Mouse (Mus musculus) macrophage (primary cell): ENCODE measurements around the gene Aff1. TPM values are rescaled to one million over a fixed set of nuclear protein-coding genes. Genes with fewer than 3 reads are reported as not detected.
A peak's percentile ranks its signal among the peaks of the same experiment; 100 is the strongest.

Source experiments
- H3K27ac ChIP-seq: fragments of 350-480 bp; formaldehyde crosslinking; 2 replicates; pipeline ENCODE4 v1.9.0; 2021
- H3K36me3 ChIP-seq: fragments of 350-480 bp; formaldehyde crosslinking; 2 replicates; pipeline ENCODE4 v1.9.0; 2021; ENCODE audit errors: inconsistent target
- H3K4me3 ChIP-seq: fragments of 350-480 bp; formaldehyde crosslinking; 2 replicates; pipeline ENCODE4 v1.9.0; 2021; ENCODE audit errors: inconsistent target
- H3K79me2 ChIP-seq: fragments of 350-480 bp; formaldehyde crosslinking; 2 replicates; pipeline ENCODE4 v1.9.0; 2021; ENCODE audit errors: inconsistent target
- WGBS: methylation state at CpG from one replicate; pipeline ENCODE4 v1.1.7; 2026; ENCODE audit warnings: inconsistent platforms; ENCODE audit not compliant: missing documents; 5-methylcytosine and 5-hydroxymethylcytosine counted together
- polyA plus RNA-seq: library from polyadenylated mRNA; stranded (reverse); fragments of 250-400 nt; gene quantifications from 3 replicates; pipeline ENCODE4 v1.2.4, GENCODE M21; 2018; ENCODE audit warnings: inconsistent platforms

Gene Aff1
- polyA plus RNA-seq, 1 experiment from 2014 or later: 46.7 TPM

GRCm38 (mm10) chr5:103772252-103772651 lies 80.1 kb downstream of the Aff1 start:
- H3K79me2 ChIP-seq: peaks cover 100% of the 10 kb centered on the region
- WGBS: 58% methylated on average over 4 of the region's 4 CpGs
- peaks cover 10% of the 10 kb centered on the region; the same call in 1 of the 2 replicates for H3K36me3 ChIP-seq
- H3K4me3 ChIP-seq: no peak overlapping the region
- H3K27ac ChIP-seq: no peak overlapping the region

- H3K4me3 ChIP-seq: no peak overlapping the region
- H3K79me2 ChIP-seq: peaks cover 100% of the 10 kb centered on the region
- H3K36me3 ChIP-seq: peaks cover 10% of the 10 kb centered on the region; the same call in 1 of the 2 replicates
- WGBS: 68% methylated on average over 5 of the region's 5 CpGs
- H3K27ac ChIP-seq: peak overlapping the region; percentile 13; the same call in 1 of the 2 replicates
Measured at GRCm38 (mm10) chr5:103773100-103773552, 81.0 kb downstream of the Aff1 start.

GRCm38 (mm10) chr5:103774703-103775333 lies 82.6 kb downstream of the Aff1 start:
- 34% methylated on average over 8 of the region's 11 CpGs for WGBS
- Histone ChIP-seq H3K27ac (peak overlapping the region; percentile 76), H3K4me3 (no peak overlapping the region), H3K36me3 (no peaks in the 10 kb centered on the region), H3K79me2 (peaks cover 100% of the 10 kb centered on the region)

GRCm38 (mm10) chr5:103775429-103775828 lies 83.3 kb downstream of the Aff1 start:
- no peaks in the 10 kb centered on the region for H3K36me3 ChIP-seq
- 94% methylated on average over 12 of the region's 13 CpGs for WGBS
- peaks cover 100% of the 10 kb centered on the region for H3K79me2 ChIP-seq
- peak overlapping the region; percentile 76 for H3K27ac ChIP-seq
- no peak overlapping the region for H3K4me3 ChIP-seq

- H3K27ac ChIP-seq: no peak overlapping the region
- no peaks in the 10 kb centered on the region for H3K36me3 ChIP-seq
- peaks cover 100% of the 10 kb centered on the region for H3K79me2 ChIP-seq
- 97% methylated on average over 4 of the region's 4 CpGs for WGBS
- H3K4me3 ChIP-seq: no peak overlapping the region
Measured at GRCm38 (mm10) chr5:103776842-103777241, 84.7 kb downstream of the Aff1 start.

GRCm38 (mm10) chr5:103777446-103777845 lies 85.3 kb downstream of the Aff1 start:
- Histone ChIP-seq H3K36me3 (peaks cover 3% of the 10 kb centered on the region; the same call in 1 of the 2 replicates), H3K4me3 (no peak overlapping the region), H3K27ac (no peak overlapping the region), H3K79me2 (peaks cover 100% of the 10 kb centered on the region)
- WGBS: 98% methylated on average over 4 of the region's 4 CpGs

- WGBS: 46% methylated on average over 17 of the region's 17 CpGs
- 0 out of 2 replicates have a peak overlapping the region, but pooled peaks have one; percentile 0 for H3K27ac ChIP-seq
- peaks cover 14% of the 10 kb centered on the region for H3K36me3 ChIP-seq
- H3K4me3 ChIP-seq: no peak overlapping the region
- H3K79me2 ChIP-seq: peaks cover 100% of the 10 kb centered on the region
Measured at GRCm38 (mm10) chr5:103778314-103779117, 86.3 kb downstream of the Aff1 start.

GRCm38 (mm10) chr5:103779836-103780235 lies 87.7 kb downstream of the Aff1 start:
- Histone ChIP-seq H3K79me2 (peaks cover 100% of the 10 kb centered on the region), H3K27ac (no peak overlapping the region), H3K4me3 (no peak overlapping the region), H3K36me3 (peaks cover 27% of the 10 kb centered on the region)
- WGBS: 47% methylated on average over 10 of the region's 10 CpGs

- Histone ChIP-seq H3K27ac (no peak overlapping the region), H3K36me3 (peaks cover 31% of the 10 kb centered on the region), H3K79me2 (peaks cover 100% of the 10 kb centered on the region), H3K4me3 (no peak overlapping the region)
- WGBS: 92% methylated on average over 6 of the region's 6 CpGs
Measured at GRCm38 (mm10) chr5:103780266-103780665, 88.1 kb downstream of the Aff1 start.

GRCm38 (mm10) chr5:103780836-103781235 lies 88.7 kb downstream of the Aff1 start:
- peaks cover 100% of the 10 kb centered on the region for H3K79me2 ChIP-seq
- no peak overlapping the region for H3K4me3 ChIP-seq
- 90% methylated on average over 6 of the region's 6 CpGs for WGBS
- H3K36me3 ChIP-seq: peaks cover 36% of the 10 kb centered on the region
- no peak overlapping the region for H3K27ac ChIP-seq

GRCm38 (mm10) chr5:103783086-103783668 lies 91.0 kb downstream of the Aff1 start:
- H3K79me2 ChIP-seq: peaks cover 100% of the 10 kb centered on the region
- H3K36me3 ChIP-seq: peaks cover 53% of the 10 kb centered on the region
- H3K4me3 ChIP-seq: no peak overlapping the region
- no peak overlapping the region for H3K27ac ChIP-seq
- 76% methylated on average over 11 of the region's 11 CpGs for WGBS

- H3K4me3 ChIP-seq: no peak overlapping the region
- H3K79me2 ChIP-seq: peaks cover 100% of the 10 kb centered on the region
- 96% methylated on average over 7 of the region's 10 CpGs for WGBS
- no peak overlapping the region for H3K27ac ChIP-seq
- H3K36me3 ChIP-seq: peaks cover 63% of the 10 kb centered on the region
Measured at GRCm38 (mm10) chr5:103786096-103786495, 93.9 kb downstream of the Aff1 start.

- peaks cover 69% of the 10 kb centered on the region for H3K36me3 ChIP-seq
Measured at GRCm38 (mm10) chr5:103788476-103788875, 96.3 kb downstream of the Aff1 start.

GRCm38 (mm10) chr5:103788976-103789375 lies 96.8 kb downstream of the Aff1 start:
- H3K27ac ChIP-seq: no peak overlapping the region
- 100% methylated on average over 1 of the region's 2 CpGs for whole genome bisulfite sequencing
- peaks cover 69% of the 10 kb centered on the region for H3K36me3 ChIP-seq
- H3K4me3 ChIP-seq: no peak overlapping the region
- H3K79me2 ChIP-seq: peaks cover 100% of the 10 kb centered on the region

More at GRCm38 (mm10) chr5:103788476-103788875, 96.3 kb downstream of the Aff1 start:
- H3K79me2 ChIP-seq: peaks cover 100% of the 10 kb centered on the region
- WGBS: 74% methylated on average over 6 of the region's 6 CpGs
- no peak overlapping the region for H3K27ac ChIP-seq
- H3K4me3 ChIP-seq: no peak overlapping the region
